Mouse (Mus musculus) brain, embryonic 18.5 days (tissue): Measurements from ENCODE around the gene Prg4.

ENCODE experiments used
- DNase-seq: peaks from one replicate; pipeline ENCODE4 v3.0.0-alpha.2; 2012; ENCODE audit warnings: low read depth, low spot score

Prg4 gene

GRCm38 (mm10) chr1:150407285-150407684, 58.7 kb downstream of the Prg4 start:
- DNase-seq: no peak

DNA sequence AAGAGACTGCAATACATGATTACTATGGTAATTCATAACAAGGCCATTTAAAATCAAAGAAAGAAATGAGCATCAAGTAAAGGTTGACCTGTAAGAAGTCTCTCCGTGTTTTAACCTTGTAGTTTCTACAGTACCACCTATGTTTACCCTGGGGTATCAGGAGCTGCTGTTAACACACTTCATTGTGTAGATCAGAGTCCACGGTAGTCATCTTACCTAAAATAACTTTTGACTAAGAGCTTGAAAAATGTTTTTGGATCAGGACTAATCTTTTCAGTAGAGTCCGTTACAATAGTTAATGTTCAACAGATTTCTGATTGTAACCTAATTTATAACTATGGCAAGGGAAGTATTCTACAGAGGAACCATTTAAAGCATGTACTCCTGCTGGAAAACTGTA, 61.4 kb downstream of the Prg4 start:
- DNase-seq: no peak

DNA sequence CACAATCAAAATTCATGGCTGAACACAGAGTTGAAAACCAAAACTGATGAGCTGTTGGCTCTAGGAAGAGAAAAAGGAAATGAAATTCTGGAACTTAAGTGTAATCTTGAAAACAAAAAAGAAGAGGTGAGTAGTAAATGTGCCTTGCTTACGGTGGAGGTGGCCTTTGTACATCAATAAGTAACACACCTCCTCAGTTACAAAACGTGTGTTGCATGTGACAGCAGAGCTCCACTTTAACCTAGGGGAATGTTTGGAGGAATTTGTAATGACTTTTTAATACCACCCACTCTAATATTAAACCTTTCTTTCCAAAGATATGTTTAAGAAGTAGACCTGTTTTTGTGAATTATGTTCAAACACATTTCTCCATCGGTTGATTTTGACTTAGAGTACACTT, 62.1 kb downstream of the Prg4 start:
- DNase-seq: no peak
